ENCODE assay signal across 8 mouse cellular contexts in genomic region chr5:67532351-67532750, GRCm38 (mm10).
DNase-seq lines count a peak whose midpoint lies in the region; ATAC-seq and TF ChIP-seq lines count a peak whose summit lies in the region.

No protein-coding gene starts in this region.

- peak; percentile 34 for DNase-seq in G1E (ENCODE audit: low spot score)
- DNase-seq in cerebellum, adult 11-12 months: peak; percentile 53
- peak; percentile 83 to 86 for DNase-seq in heart, postnatal 14 days
- DNase-seq in layer of hippocampus, adult 11-12 months (ENCODE audit: low spot score): peak; percentile 76
- DNase-seq in lung, adult 18-20 months: peak; percentile 58 to 70
- peak; percentile 90 for DNase-seq in testis, postnatal 10 days (ENCODE audit: low spot score)

- no peak overlapping the region for H3K27ac ChIP-seq in forebrain, embryonic 15.5 days (replicated peaks)
- no peak overlapping the region for H3K27ac ChIP-seq in neural tube, embryonic 15.5 days (replicated peaks)

- peaks cover 4% of the 10 kb centered on the region; the same call in 1 of the 2 replicates for H3K27me3 ChIP-seq in G1E (ENCODE audit: insufficient read depth, low read length)
- H3K27me3 ChIP-seq in forebrain, embryonic 15.5 days: no peaks in the 10 kb centered on the region
- H3K27me3 ChIP-seq in neural tube, embryonic 15.5 days (replicated peaks): no peaks in the 10 kb centered on the region

- H3K9ac ChIP-seq in forebrain, embryonic 15.5 days (replicated peaks): 0 out of 2 replicates have a peak overlapping the region, but pooled peaks have one; percentile 23
- H3K9ac ChIP-seq in neural tube, embryonic 15.5 days (replicated peaks): 0 out of 2 replicates have a peak overlapping the region, but pooled peaks have one; percentile 18

- 3% methylated on average over 12 of the region's 12 CpGs for WGBS in forebrain, embryonic 15.5 days
- 2% methylated on average over 12 of the region's 12 CpGs for WGBS in neural tube, embryonic 15.5 days

- intact Hi-C loops in heart, postnatal 14 days (cut with DNase I): loop anchor here (1.0 to 10.0 kb wide), 3 partner anchors 194 to 582 kb away; no protein-coding TSS in a partner anchor

- TF ChIP-seq CTCF in G1E (IDR thresholded peaks at IDR 0.05; ENCODE audit: low read depth, low read length): peak; percentile 87

- no peaks in the 10 kb centered on the region for H3K9me3 ChIP-seq in G1E (replicated peaks)
- H3K9me3 ChIP-seq in forebrain, embryonic 15.5 days: no peaks in the 10 kb centered on the region
- no peaks in the 10 kb centered on the region for H3K9me3 ChIP-seq in neural tube, embryonic 15.5 days (replicated peaks)

- peak; percentile 51; the same call in 1 of the 2 replicates for ATAC-seq in G1E (ENCODE audit: extremely low read depth, insufficient number of reproducible peaks, low FRiP score, poor library complexity, severe bottlenecking)
- peak; percentile 93 for ATAC-seq in forebrain, embryonic 15.5 days (replicated peaks)
- ATAC-seq in neural tube, embryonic 15.5 days (ENCODE audit: low FRiP score): peak; percentile 87

- peak overlapping the region; percentile 51 for H3K4me2 ChIP-seq in forebrain, embryonic 15.5 days (replicated peaks)
- H3K4me2 ChIP-seq in neural tube, embryonic 15.5 days: peak overlapping the region; percentile 55

- 0 out of 2 replicates have a peak, but pooled peaks cover 2% of the 10 kb centered on the region for H3K4me1 ChIP-seq in G1E (ENCODE audit: insufficient read depth, low read depth, low read length)
- peaks cover 6% of the 10 kb centered on the region; the same call in 1 of the 2 replicates for H3K4me1 ChIP-seq in forebrain, embryonic 15.5 days
- H3K4me1 ChIP-seq in neural tube, embryonic 15.5 days: peaks cover 7% of the 10 kb centered on the region

- H3K4me3 ChIP-seq in G1E (ENCODE audit: low read depth, low read length): no peak overlapping the region
- H3K4me3 ChIP-seq in forebrain, embryonic 15.5 days: peak overlapping the region; percentile 32
- H3K4me3 ChIP-seq in neural tube, embryonic 15.5 days (replicated peaks): peak overlapping the region; percentile 20

- no peaks in the 10 kb centered on the region for H3K36me3 ChIP-seq in G1E (replicated peaks)
- no peaks in the 10 kb centered on the region for H3K36me3 ChIP-seq in forebrain, embryonic 15.5 days
- no peaks in the 10 kb centered on the region for H3K36me3 ChIP-seq in neural tube, embryonic 15.5 days

Comparison
In these comparisons a context has a peak if more than half of its experiments do, and no peak if none do; other contexts are left out.
1. DNase-seq: peak in every context shown above with its lines; median percentile 90 in testis, postnatal 10 days; 84 in heart, postnatal 14 days; 76 in layer of hippocampus, adult 11-12 months; 64 in lung, adult 18-20 months; 53 in cerebellum, adult 11-12 months; 34 in G1E.